Mouse (Mus musculus) embryo, embryonic 11.5 days (tissue): ENCODE measurements around the gene Itih2.
A peak's percentile ranks its signal among the peaks of the same experiment; 100 is the strongest.

Source experiments
- DNase-seq: peaks from one replicate; pipeline ENCODE4 v3.0.0-alpha.2; 2012; ENCODE audit warnings: low read depth, low spot score

Itih2 gene

DNA sequence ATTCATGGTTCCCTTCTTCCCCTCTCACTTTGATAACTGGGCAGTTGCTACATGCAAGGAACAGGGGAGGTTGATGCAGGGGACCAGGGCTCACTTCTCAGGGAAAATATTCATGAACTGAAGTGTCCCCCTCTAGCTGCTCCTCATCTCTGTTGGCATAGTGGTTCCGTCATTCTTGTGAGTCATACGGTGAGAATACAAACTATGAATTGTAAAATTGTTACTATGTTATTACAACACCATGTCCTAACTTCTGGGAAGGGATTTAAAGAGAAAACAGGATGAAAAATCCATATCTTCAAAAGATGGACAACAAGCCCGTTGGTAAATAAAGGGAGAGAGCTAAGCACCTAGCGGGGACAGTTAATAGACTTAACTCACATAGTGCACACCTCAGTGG, at the start of gene Itih2:
TSS of gene Itih2 (minus strand) at position 101 of the 400 bp plus-strand sequence.
- no peak for DNase-seq

GRCm38 (mm10) chr2:10169991-10170390, 38.8 kb upstream of the Itih2 start:
- DNase-seq = no peak

- no peak for DNase-seq
These were observed 36.8 kb upstream of the Itih2 start for GRCm38 (mm10) chr2:10168016-10168415.

DNA sequence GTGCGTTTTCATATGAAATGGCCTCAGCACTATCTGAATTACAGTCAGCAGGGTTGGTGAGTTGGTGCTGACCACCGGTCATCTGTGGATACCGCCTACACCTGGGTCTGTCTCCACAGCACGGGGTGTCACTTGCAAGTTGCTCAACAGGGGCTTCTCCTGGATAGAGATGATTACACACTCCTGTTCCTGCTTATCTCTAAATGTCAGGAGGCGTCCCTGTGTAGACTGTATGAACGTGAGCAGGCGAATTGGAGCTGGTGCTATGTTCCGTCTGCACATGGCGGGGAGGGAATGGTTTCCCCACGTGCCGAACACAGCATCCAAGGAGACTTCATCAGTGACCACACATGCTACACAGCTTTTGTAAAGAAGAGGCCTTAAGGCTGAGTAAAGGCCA, 36.1 kb upstream of the Itih2 start:
- no peak for DNase-seq

GRCm38 (mm10) chr2:10166635-10167034, 35.4 kb upstream of the Itih2 start:
- no peak for DNase-seq

- no peak for DNase-seq
These were observed 30.8 kb upstream of the Itih2 start for GRCm38 (mm10) chr2:10162011-10162410.

DNA sequence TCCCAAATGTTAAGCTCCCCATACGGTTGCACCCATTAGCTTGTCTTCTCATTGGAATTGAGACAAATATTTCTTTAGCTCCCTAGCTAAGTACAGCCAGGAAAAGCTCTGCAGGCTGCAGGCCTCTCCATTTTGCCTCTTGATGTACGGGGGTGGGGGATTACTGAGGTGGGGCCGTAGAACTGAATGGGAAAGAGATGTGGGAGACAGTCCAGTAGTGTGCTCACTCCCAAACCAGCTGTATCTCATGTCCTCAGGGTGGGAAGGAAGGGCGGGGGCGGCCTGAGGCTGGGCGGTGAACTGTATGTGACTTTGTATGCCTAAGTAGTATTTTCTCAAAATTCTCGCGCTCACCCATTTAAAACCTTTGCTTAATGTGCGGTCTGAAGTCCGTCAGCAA, 26.0 kb upstream of the Itih2 start:
- DNase-seq = no peak

GRCm38 (mm10) chr2:10153201-10154075, 22.2 kb upstream of the Itih2 start, which contains the start of gene Itih5:
Gene Itih5 (plus strand): TSS chr2:10153571.
- peak; percentile 42 for DNase-seq

DNA sequence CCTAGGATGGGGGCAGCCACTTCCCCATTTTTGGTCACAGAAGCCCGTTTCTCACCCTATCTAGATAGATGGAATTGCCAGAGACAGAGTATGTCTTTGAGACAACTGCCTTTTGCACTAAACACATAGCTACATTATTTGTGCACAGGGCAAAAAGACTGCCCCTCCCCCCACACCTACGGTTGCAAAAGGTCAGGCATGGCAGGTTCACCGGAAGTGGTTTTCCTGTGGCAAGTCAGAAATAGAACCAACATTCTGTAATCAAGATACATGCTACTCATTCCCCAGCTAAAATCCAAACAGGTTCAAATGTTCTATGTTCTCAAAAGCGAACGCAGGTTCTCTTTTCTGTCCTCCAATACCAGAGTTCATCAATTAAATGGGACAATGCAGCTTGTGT, 21.4 kb upstream of the Itih2 start:
- DNase-seq = no peak

- no peak for DNase-seq
These were observed 16.0 kb upstream of the Itih2 start for GRCm38 (mm10) chr2:10147176-10147575.

GRCm38 (mm10) chr2:10145514-10145913, 14.3 kb upstream of the Itih2 start:
- DNase-seq = no peak

DNA sequence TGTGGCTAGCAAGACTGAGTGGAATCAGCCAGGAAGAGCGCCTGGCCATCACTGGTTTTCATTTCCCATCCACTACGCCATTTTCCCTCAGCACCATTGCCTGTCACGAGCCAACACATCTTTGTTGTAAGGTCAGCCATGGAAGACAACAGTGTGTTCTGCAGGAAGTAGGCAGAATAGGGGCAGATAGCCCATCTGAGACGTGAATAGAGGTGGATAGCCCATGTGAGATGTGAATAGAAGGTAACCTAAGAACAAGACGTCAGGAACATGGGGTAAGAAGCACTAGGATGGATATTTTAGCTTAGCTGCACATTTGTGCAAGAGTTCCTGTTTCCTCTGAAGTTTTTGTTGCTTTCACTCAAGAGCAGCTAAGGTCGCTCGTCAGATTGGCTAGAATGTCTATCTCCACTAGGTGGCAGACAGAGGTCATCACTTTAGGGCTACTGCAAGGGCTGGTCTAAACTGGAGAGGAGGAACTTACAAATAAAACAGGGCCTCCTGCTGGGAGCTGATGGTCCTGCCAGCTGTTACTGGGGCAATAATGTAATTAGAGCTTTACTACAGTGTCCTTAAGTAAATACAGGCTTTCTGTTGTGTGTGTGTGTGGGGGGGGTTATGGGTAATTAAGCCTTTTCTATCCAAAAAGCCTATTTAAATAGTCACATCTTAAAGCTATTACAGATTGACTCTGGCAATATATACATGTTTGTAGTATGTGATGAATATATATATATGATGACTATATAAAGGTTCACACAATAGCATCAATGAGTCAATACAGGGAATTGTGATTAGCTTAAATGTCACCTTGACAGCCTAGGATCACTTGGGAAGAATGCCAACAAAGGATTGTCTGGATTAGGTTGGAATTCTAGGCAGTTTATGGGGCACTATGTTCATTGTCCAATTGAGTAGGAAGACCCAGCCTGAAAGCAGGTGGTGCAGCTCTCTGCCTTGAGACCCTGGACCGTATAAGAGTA, 11.6 kb upstream of the Itih2 start:
- DNase-seq = peak; percentile 61

- DNase-seq = no peak
These were observed 9.3 kb upstream of the Itih2 start for GRCm38 (mm10) chr2:10140456-10140855.

- no peak for DNase-seq
These were observed 6.1 kb upstream of the Itih2 start for GRCm38 (mm10) chr2:10137320-10137719.

- DNase-seq = no peak
These were observed 2.7 kb upstream of the Itih2 start for GRCm38 (mm10) chr2:10133941-10134340.

- DNase-seq = no peak
These were observed 932 bp upstream of the Itih2 start for GRCm38 (mm10) chr2:10132128-10132527.

GRCm38 (mm10) chr2:10130341-10130990, 730 bp downstream of the Itih2 start:
- DNase-seq = no peak

DNA sequence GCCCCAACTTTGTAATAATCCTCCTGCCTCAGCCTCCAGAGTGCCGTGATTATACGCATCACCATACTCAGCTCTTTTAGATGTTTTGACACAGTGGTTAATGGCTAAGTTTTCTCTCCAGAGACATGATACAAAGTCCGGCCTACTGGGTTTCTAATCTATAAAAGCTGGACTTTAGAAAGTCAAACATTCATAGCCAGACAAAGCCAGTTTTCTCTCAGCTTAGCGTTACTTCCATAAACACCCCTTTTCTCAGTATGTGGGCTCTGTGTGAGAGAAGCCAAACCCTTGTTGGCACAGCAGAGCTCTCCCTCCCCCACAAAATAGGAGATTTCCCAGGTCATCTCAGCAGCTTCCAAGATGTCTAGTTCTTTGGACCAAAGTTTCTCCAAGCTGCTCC, 2.6 kb downstream of the Itih2 start:
- no peak for DNase-seq

DNA sequence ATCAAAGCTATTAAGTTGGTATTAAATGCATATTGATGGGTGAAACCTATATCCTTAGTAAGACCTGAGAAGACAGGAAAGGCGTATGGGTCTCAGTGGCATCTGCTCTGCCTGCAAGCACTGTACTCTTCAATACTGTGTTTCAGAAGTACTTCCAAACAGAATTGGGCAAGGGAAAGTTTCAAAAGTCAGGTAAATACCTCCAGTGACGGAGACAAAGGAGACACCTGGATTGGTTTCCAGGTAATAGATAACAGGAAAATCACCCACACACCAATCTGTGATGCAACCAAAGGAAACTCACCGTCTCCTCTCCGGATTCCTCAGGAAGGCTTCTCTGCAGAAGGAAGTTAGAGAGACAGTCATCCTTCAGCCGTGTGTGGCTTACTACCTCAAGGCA, 3.7 kb downstream of the Itih2 start:
- no peak for DNase-seq

DNA sequence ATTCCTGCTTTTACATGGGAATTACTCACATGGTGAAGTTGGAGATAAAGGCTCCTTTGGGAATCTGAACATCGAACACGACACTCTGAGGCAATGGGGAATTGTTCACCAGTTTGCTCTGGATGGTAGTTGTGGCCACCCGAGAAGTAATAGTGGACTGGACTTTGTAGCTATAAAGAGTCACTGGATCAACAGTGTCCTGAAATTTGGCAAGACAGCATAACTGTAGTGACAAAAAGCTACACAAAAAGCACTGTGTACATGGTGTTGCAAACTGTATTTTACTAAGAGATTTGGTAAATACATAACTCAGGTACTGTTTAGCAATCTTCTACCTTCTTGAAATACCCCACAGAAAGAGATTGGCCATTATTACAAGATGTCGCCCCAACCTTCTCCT, 5.1 kb downstream of the Itih2 start:
- DNase-seq = no peak

GRCm38 (mm10) chr2:10121826-10122225, 9.4 kb downstream of the Itih2 start:
- no peak for DNase-seq

DNA sequence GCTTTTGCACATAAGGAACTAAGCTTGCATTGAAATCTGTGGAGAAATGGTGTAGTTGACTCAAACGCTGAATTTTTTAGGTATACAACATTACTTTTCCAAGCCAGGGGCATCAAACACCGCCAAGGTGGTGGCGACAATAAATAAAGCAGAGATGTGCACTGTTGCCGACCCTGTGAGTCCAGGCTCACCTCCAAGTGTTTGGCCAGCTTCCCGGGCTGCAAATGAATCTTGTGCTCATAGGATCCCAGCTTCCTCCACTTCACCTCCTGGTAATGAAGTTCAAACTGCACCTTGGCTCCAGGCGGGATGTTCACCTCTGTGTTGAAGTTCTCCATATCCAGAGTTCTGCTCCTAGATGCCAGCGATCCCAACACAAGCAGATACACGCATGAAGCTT, 11.9 kb downstream of the Itih2 start:
- no peak for DNase-seq
